Mouse (Mus musculus) kidney, embryonic 16.5 days (tissue): ENCODE results near the gene Rps12. TPM values are rescaled to one million over a fixed set of nuclear protein-coding genes. Genes with fewer than 3 reads are reported as not detected.
A peak's percentile ranks its signal among the peaks of the same experiment; 100 is the strongest.
"Not testable (repeated sequence)": the region's sequence is repeated elsewhere in the genome, so short reads cannot be mapped to it uniquely, and the experiment has no call there.

Experiments
- ATAC-seq: fragments of 200-750 bp; cut with Nextera tagmentation; 2 replicates; pipeline ENCODE4 v1.8.0; 2017; ENCODE audit warnings: moderate TSS enrichment; ENCODE audit not compliant: low FRiP score, low TSS enrichment
- H3K27ac ChIP-seq: fragments of 300-500 bp; sonication (generic); 2 replicates; pipeline ENCODE4 v1.5.1; 2014; ENCODE audit warnings: low read length
- H3K27me3 ChIP-seq: fragments of 300-500 bp; sonication (generic); 2 replicates; pipeline ENCODE4 v1.6.1; 2014; ENCODE audit warnings: low read length, control low read depth, mixed read lengths; ENCODE audit not compliant: insufficient read depth
- H3K36me3 ChIP-seq: fragments of 300-500 bp; sonication (generic); 2 replicates; pipeline ENCODE4 v1.6.1; 2014; ENCODE audit warnings: low read length, control low read depth, mixed read lengths; ENCODE audit not compliant: insufficient read depth
- H3K4me1 ChIP-seq: fragments of 300-500 bp; sonication (generic); 2 replicates; pipeline ENCODE4 v1.6.1; 2014; ENCODE audit warnings: low read length, control low read depth, mixed read lengths; ENCODE audit not compliant: insufficient read depth
- H3K4me2 ChIP-seq: fragments of 300-500 bp; sonication (generic); replicated peaks from 2 replicates; pipeline ENCODE4 v1.6.1; 2014; ENCODE audit warnings: low read depth, low read length
- H3K4me3 ChIP-seq: fragments of 300-500 bp; sonication (generic); 2 replicates; pipeline ENCODE4 v1.5.1; 2014; ENCODE audit warnings: mild to moderate bottlenecking, low read length
- H3K9ac ChIP-seq: fragments of 300-500 bp; sonication (generic); replicated peaks from 2 replicates; pipeline ENCODE4 v1.6.1; 2014; ENCODE audit warnings: low read length
- H3K9me3 ChIP-seq: fragments of 300-500 bp; sonication (generic); 2 replicates; pipeline ENCODE4 v1.6.1; 2016; ENCODE audit warnings: low read length, control low read depth
- WGBS: fragments of 180-500 bp; shearing (Covaris S2); extraction: QIAGEN DNeasy Blood & Tissue Kit; methylation state at CpG from one replicate; pipeline ENCODE4 v1.1.7; 2014; 5-methylcytosine and 5-hydroxymethylcytosine counted together
- polyA plus RNA-seq: library from polyadenylated mRNA; unstranded; fragments of >200 nt; fragmentation: Nextera tagmentation; extraction: Ambion mirVana; gene quantifications from 2 replicates; pipeline ENCODE4 v1.2.1, GENCODE M21; 2015

The Rps12 gene
- polyA plus RNA-seq, 1 experiment from 2014 or later, result 147 TPM

DNA sequence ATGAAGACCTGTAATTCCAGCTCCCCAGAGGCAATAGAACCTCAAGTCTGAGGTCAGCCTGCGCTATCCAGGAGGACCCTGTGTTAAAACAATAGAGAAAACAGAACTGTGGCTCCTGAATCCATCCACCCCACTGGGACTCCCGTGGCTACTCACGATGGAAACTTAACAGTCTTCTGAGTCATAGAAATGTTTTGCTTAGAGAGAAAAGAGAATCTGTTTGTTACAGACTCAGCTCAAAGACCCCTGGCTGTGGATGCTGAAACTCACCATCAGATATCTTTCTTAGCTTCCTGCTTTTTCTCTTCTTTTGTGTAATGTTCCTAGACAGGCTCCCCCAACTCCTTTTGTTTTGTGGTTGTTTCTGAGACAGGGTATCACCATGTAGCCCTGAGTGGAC is 17.6 kb upstream of the Rps12 start:
- Histone ChIP-seq H3K9me3 (no peaks in the 10 kb centered on the region), H3K4me2 (no peak overlapping the region), H3K9ac (no peak overlapping the region), H3K27me3 (no peaks in the 10 kb centered on the region), H3K4me1 (no peaks in the 10 kb centered on the region), H3K4me3 (no peak overlapping the region), H3K27ac (no peak overlapping the region), H3K36me3 (peaks cover 48% of the 10 kb centered on the region)
- no peak for ATAC-seq
- 77% methylated on average over 3 of the region's 3 CpGs for WGBS

DNA sequence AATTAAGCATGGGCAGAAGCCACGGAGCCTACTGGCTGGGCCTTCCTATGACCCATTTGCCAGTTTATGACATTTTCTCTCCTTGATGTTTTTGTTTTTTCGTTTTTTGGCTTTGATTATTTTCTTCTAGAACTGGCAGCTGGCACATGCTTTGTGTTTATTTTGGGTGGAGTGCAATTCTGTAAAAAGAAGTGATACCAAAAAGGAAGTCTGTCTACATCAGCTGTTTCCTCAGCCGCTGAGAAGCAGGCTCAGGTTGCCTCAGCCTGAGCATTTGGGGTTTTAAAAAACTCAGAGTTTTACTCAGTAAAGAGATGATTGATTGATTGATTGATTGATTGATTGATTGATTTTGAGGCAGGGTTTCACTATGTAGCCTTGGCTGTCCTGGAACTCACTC is 15.8 kb upstream of the Rps12 start:
- WGBS, result 61% methylated on average over 3 of the region's 3 CpGs
- H3K9me3 ChIP-seq, result no peaks in the 10 kb centered on the region
- H3K36me3 ChIP-seq, result peaks cover 45% of the 10 kb centered on the region
- H3K4me1 ChIP-seq, result peaks cover 7% of the 10 kb centered on the region; the same call in 1 of the 2 replicates
- H3K9ac ChIP-seq, result no peak overlapping the region
- H3K27me3 ChIP-seq, result no peaks in the 10 kb centered on the region
- H3K4me3 ChIP-seq, result no peak overlapping the region
- H3K4me2 ChIP-seq, result no peak overlapping the region
- no peak overlapping the region for H3K27ac ChIP-seq
- no peak for ATAC-seq

DNA sequence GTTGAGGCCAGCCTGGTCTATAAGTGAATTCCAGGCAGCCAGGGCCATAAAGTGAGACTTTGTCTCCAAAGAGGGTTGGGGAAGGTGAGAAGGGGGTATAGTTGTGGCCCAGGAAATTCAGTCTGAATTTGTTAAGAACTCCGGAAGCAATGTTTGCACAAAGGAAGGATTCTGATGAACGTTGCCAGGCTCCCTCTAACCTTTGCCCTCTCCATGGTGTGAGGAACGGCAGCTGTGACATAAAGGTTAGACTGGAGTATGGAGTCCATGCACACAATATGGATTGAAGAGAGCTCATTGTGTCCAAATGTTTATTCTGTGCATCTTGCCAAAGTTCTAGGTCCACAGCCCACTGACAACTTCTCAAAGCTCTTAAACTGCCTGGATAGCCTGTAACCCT is 12.9 kb upstream of the Rps12 start:
- H3K27me3 ChIP-seq, result no peaks in the 10 kb centered on the region
- H3K4me3 ChIP-seq, result no peak overlapping the region
- H3K4me1 ChIP-seq, result peaks cover 16% of the 10 kb centered on the region
- 23% methylated on average over 3 of the region's 3 CpGs for WGBS
- H3K4me2 ChIP-seq, result no peak overlapping the region
- ATAC-seq, result no peak
- H3K27ac ChIP-seq, result no peak overlapping the region
- H3K9ac ChIP-seq, result no peak overlapping the region
- H3K9me3 ChIP-seq, result no peaks in the 10 kb centered on the region
- peaks cover 31% of the 10 kb centered on the region for H3K36me3 ChIP-seq

DNA sequence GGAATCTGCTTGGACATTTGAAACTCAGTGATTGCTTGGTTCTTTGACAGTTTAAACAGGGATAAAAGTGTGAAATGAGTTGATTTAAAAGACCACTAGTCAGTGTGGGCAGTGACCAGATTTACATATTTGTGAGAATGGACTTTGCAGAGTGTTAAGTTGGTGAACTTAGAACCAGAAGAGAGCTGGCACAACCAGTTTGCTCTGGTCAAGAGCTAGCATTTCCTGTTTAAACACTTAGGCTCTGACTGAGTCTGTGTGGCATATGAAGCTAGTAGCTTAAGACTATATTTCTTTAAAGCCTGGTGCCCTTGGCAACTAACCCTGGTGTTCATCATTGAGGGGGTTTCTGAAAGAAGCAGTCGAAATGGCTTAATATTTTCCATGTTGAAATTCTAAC is 11.1 kb upstream of the Rps12 start:
- no peaks in the 10 kb centered on the region for H3K27me3 ChIP-seq
- no peak; the same call in 1 of the 2 replicates for ATAC-seq
- H3K9ac ChIP-seq, result no peak overlapping the region
- H3K27ac ChIP-seq, result no peak overlapping the region
- H3K36me3 ChIP-seq, result peaks cover 22% of the 10 kb centered on the region
- H3K4me3 ChIP-seq, result no peak overlapping the region
- 90% methylated on average over 1 of the region's 1 CpGs for WGBS
- H3K4me2 ChIP-seq, result peak overlapping the region; percentile 78
- peaks cover 16% of the 10 kb centered on the region for H3K4me1 ChIP-seq
- H3K9me3 ChIP-seq, result no peaks in the 10 kb centered on the region

- Histone ChIP-seq H3K9me3 (no peaks in the 10 kb centered on the region), H3K27me3 (no peaks in the 10 kb centered on the region), H3K4me1 (peaks cover 16% of the 10 kb centered on the region), H3K27ac (no peak overlapping the region), H3K4me2 (peak overlapping the region; percentile 78), H3K9ac (peak overlapping the region; percentile 88; the same call in 1 of the 2 replicates), H3K4me3 (peak overlapping the region; percentile 70), H3K36me3 (peaks cover 22% of the 10 kb centered on the region)
- 11% methylated on average over 3 of the region's 3 CpGs for WGBS
- 0 out of 2 replicates have a peak, but pooled peaks have one; percentile 43 for ATAC-seq
Observed at GRCm38 (mm10) chr10:23797606-23798005, 10.5 kb upstream of the Rps12 start.

- Histone ChIP-seq H3K4me3 (peak within 1 kb of the TSS; percentile 70), H3K27me3 (no peaks in the 10 kb centered on the region), H3K4me1 (peaks cover 16% of the 10 kb centered on the region), H3K36me3 (peaks cover 15% of the 10 kb centered on the region), H3K27ac (peak within 1 kb of the TSS; percentile 76), H3K4me2 (peak within 1 kb of the TSS; percentile 78), H3K9me3 (no peaks in the 10 kb centered on the region), H3K9ac (peak within 1 kb of the TSS; percentile 88)
- WGBS, result 6% methylated on average over 43 of the region's 43 CpGs
- ATAC-seq, result peak; percentile 58; the same call in 1 of the 2 replicates
Observed at GRCm38 (mm10) chr10:23796551-23797503, 9.8 kb upstream of the Rps12 start, which contains the start of gene Slc18b1. Slc18b1 (plus strand) TSS chr10:23796986.

GRCm38 (mm10) chr10:23795871-23796520 is 8.9 kb upstream of the Rps12 start:
- peaks cover 16% of the 10 kb centered on the region for H3K4me1 ChIP-seq
- no peak overlapping the region for H3K27ac ChIP-seq
- peak overlapping the region; percentile 70 for H3K4me3 ChIP-seq
- H3K36me3 ChIP-seq, result peaks cover 9% of the 10 kb centered on the region
- no peak overlapping the region for H3K9ac ChIP-seq
- no peak for ATAC-seq
- H3K4me2 ChIP-seq, result peak overlapping the region; percentile 78
- H3K27me3 ChIP-seq, result no peaks in the 10 kb centered on the region
- no peaks in the 10 kb centered on the region for H3K9me3 ChIP-seq
- WGBS, result 66% methylated on average over 9 of the region's 9 CpGs

- WGBS, result 5% methylated on average over 8 of the region's 8 CpGs
- Histone ChIP-seq H3K4me3 (peak overlapping the region; percentile 72), H3K9me3 (no peaks in the 10 kb centered on the region), H3K36me3 (peaks cover 27% of the 10 kb centered on the region), H3K27ac (peak overlapping the region; percentile 91), H3K4me1 (peaks cover 31% of the 10 kb centered on the region), H3K9ac (peak overlapping the region; percentile 77), H3K27me3 (no peaks in the 10 kb centered on the region), H3K4me2 (peak overlapping the region; percentile 52)
- no peak for ATAC-seq
Observed at GRCm38 (mm10) chr10:23788056-23788600, 1.1 kb upstream of the Rps12 start.

GRCm38 (mm10) chr10:23786631-23787038 is 440 bp downstream of the Rps12 start:
- Histone ChIP-seq H3K4me3 (peak overlapping the region; percentile 72), H3K4me2 (peak overlapping the region; percentile 80), H3K36me3 (peaks cover 34% of the 10 kb centered on the region), H3K27ac (peak overlapping the region; percentile 57), H3K9ac (peak overlapping the region; percentile 90), H3K4me1 (peaks cover 31% of the 10 kb centered on the region)
- ATAC-seq, result peak; percentile 39
- WGBS, result 0% methylated on average over 23 of the region's 23 CpGs
- H3K27me3 ChIP-seq, H3K9me3 ChIP-seq: not testable (repeated sequence)
